Mouse (Mus musculus) hindbrain, embryonic 10.5 days (tissue): ENCODE measurements around the gene Fam198a. TPM values are rescaled to one million over a fixed set of nuclear protein-coding genes. Genes with fewer than 3 reads are reported as not detected.

ENCODE experiments used
- DNase-seq: peaks from one replicate; pipeline ENCODE4 v3.0.0-alpha.2; 2017; ENCODE audit warnings: low spot score
- H3K27ac ChIP-seq: fragments of 300-500 bp; sonication (generic); 2 replicates; pipeline ENCODE4 v1.5.1; 2016; ENCODE audit warnings: mild to moderate bottlenecking, moderate library complexity
- H3K27me3 ChIP-seq: fragments of 300-500 bp; sonication (generic); 2 replicates; pipeline ENCODE4 v1.6.1; 2016; ENCODE audit warnings: mild to moderate bottlenecking; ENCODE audit not compliant: poor library complexity, insufficient read depth, severe bottlenecking
- H3K36me3 ChIP-seq: fragments of 300-500 bp; sonication (generic); 2 replicates; pipeline ENCODE4 v1.6.1; 2016; ENCODE audit warnings: mild to moderate bottlenecking, moderate library complexity
- H3K4me1 ChIP-seq: fragments of 300-500 bp; sonication (generic); replicated peaks from 2 replicates; pipeline ENCODE4 v1.6.1; 2016; ENCODE audit warnings: mild to moderate bottlenecking
- H3K4me3 ChIP-seq: fragments of 300-500 bp; sonication (generic); 2 replicates; pipeline ENCODE4 v1.5.1; 2016; ENCODE audit warnings: mild to moderate bottlenecking, moderate library complexity
- H3K9me3 ChIP-seq: fragments of 300-500 bp; sonication (generic); 2 replicates; pipeline ENCODE4 v1.6.1; 2016; ENCODE audit warnings: mild to moderate bottlenecking, moderate library complexity
- WGBS: fragments of 180-500 bp; shearing (Covaris S2); methylation state at CpG from one replicate; pipeline ENCODE4 v1.1.7; 2016; 5-methylcytosine and 5-hydroxymethylcytosine counted together
- polyA plus RNA-seq: library from polyadenylated mRNA; unstranded; fragments of >200 nt; fragmentation: Nextera tagmentation; extraction: Ambion mirVana; gene quantifications from 2 replicates; pipeline ENCODE4 v1.2.1, GENCODE M21; 2016

The Fam198a gene
- polyA plus RNA-seq, 1 experiment from 2014 or later = 0.52 TPM

DNA sequence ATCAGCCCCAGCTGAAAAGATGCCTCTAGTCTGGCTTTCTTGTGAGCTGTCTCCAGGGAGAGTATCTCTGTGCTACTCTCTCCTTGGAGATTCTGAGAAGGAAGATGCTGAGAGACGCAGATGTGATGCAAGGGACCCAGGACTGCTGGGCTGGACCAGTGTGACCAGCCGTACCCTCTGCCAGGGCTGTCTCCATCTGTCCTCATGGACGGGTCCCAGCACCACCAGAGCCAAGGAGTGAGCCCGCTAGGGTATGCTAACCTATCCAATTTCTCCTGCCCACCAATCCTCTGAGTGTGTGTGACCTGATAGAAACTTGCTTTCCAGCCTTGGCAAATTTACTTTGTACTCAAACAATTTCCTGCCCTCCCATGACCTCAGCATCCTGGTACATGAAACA is 38.0 kb upstream of the Fam198a start:
- Histone ChIP-seq H3K4me3 (no peak overlapping the region), H3K36me3 (no peaks in the 10 kb centered on the region), H3K4me1 (0 out of 2 replicates have a peak, but pooled peaks cover under 1% of the 10 kb centered on the region), H3K27me3 (no peaks in the 10 kb centered on the region), H3K27ac (no peak overlapping the region), H3K9me3 (no peaks in the 10 kb centered on the region)
- no peak for DNase-seq
- WGBS = 86% methylated on average over 4 of the region's 4 CpGs

DNA sequence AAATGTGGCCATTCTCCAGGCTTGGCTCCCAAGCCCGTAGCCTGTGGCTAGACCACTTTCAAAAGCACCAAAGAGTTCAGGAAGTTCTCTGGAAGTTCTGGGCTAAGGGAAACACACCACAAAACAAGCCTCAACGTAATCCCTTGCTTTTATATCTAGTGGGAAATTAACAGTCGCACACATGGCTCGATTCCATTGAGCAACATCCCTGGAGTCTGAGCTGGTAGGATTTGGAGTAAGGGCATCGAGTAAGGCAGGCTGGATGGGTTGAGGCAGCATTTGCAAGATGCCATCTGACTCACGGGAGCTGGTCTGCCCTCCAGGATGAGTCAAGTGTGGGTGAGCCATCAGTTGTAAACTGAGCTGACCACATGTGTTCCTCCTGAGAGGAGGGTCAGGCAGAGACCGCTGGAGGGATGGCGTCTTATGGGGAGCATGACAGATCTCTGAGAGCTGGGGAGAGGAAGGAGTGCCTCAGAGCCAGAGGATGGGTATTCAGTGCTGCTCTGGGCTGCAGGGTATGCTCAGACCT is 36.5 kb upstream of the Fam198a start:
- WGBS = 88% methylated on average over 8 of the region's 8 CpGs

DNA sequence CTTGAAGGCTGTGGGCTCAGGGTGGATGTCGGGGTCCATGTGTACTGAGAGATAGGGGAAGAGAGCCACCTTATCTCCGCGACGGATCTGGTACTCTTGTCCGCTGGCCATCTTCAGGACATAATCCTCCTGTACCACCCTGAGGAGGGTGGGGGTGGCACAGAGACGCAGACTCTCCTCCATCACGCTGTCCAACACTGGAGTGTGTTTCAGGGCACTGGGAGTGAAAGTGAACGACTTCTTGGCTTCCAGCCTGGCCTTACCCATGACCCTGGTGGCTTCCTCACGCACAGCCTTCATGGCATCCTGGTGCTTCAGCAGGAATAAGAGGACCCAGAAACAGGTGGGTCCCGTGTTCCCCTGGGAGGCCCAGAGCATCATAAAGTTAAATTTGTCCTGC is 35.7 kb upstream of the Fam198a start:
- DNase-seq = no peak
- Histone ChIP-seq H3K36me3 (no peaks in the 10 kb centered on the region), H3K27ac (no peak overlapping the region), H3K27me3 (no peaks in the 10 kb centered on the region), H3K4me1 (0 out of 2 replicates have a peak, but pooled peaks cover 3% of the 10 kb centered on the region), H3K4me3 (no peak overlapping the region), H3K9me3 (no peaks in the 10 kb centered on the region)
- 93% methylated on average over 10 of the region's 10 CpGs for WGBS

More for the DNA sequence above, 36.5 kb upstream of the Fam198a start:
- Histone ChIP-seq H3K4me1 (0 out of 2 replicates have a peak, but pooled peaks cover 3% of the 10 kb centered on the region), H3K4me3 (no peak overlapping the region), H3K27ac (no peak overlapping the region), H3K36me3 (no peaks in the 10 kb centered on the region), H3K9me3 (no peaks in the 10 kb centered on the region), H3K27me3 (no peaks in the 10 kb centered on the region)
- DNase-seq = no peak

DNA sequence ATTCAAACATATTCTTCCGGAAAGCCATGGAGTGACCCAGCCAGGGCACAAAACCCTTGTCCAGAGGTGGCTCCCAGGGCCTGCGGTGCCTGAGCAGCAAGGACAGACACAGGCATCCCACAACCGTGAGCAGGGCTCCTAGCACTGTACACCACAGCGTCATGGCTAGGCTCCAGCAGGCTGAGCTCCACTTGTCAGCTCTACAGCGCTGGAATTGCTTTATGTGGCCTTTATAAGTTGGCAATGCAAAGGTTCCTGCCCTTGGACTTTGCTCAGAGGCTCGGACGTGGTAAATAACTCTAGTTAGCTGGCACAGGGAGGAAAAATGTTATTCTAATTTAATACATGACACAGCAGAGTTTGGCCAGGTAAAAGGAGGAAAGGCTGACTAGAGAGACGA is 34.7 kb upstream of the Fam198a start, which contains the start of gene Cyp8b1:
Gene Cyp8b1, minus strand, starts transcription at position 204 of the 400 bp plus-strand sequence.
- Histone ChIP-seq H3K4me1 (0 out of 2 replicates have a peak, but pooled peaks cover 3% of the 10 kb centered on the region), H3K4me3 (no peak within 1 kb of the TSS), H3K27ac (no peak within 1 kb of the TSS), H3K9me3 (no peaks in the 10 kb centered on the region), H3K27me3 (no peaks in the 10 kb centered on the region), H3K36me3 (no peaks in the 10 kb centered on the region)
- DNase-seq = no peak
- WGBS = 84% methylated on average over 8 of the region's 8 CpGs

DNA sequence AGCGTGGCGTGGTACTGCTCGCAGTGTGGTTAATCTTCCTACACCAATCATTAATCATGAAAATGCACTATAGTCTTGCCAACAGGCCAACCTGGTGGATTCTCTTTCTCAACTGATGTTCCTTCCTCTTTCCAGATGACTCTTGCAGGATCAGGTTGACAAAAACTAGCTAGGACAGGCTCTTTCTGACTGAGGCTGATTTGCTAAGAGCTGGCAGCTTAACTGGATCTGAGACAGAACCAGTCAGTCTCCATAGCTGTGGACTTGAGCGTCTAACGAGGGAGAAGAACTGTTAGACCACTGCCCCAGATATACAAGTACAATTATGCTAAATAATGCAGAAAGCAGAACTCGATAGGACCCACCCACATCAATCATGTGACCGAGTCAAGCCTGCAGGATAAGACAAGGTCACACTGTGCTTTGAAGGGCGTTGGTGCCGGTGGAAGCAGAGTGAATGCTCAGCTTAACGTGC is 31.7 kb upstream of the Fam198a start:
- H3K4me3 ChIP-seq = no peak overlapping the region
- WGBS = 85% methylated on average over 10 of the region's 10 CpGs
- H3K36me3 ChIP-seq = no peaks in the 10 kb centered on the region
- DNase-seq = no peak
- H3K27me3 ChIP-seq = no peaks in the 10 kb centered on the region
- no peaks in the 10 kb centered on the region for H3K9me3 ChIP-seq
- no peak overlapping the region for H3K27ac ChIP-seq
- H3K4me1 ChIP-seq = 0 out of 2 replicates have a peak, but pooled peaks cover 3% of the 10 kb centered on the region

DNA sequence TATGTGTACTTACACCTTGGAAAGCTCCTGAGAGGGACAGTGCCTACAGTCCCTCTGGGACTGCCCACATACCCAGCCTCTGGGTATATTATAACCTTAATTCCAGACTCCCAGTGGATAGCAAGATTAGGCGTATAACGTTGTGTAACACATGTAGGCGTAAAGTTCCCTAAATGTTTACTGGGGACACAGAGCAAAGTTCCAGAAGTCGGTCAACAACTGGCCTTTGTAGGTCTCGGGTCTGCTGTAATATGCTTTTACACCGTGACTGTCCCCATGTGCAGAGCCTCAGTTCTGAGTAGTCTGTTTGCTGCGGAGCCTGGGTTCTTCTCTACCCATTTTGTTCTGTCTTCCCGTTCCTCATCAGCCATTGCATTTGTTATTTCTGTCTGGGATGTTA is 27.3 kb upstream of the Fam198a start:
- WGBS = 86% methylated on average over 8 of the region's 8 CpGs
- no peaks in the 10 kb centered on the region for H3K36me3 ChIP-seq
- H3K4me3 ChIP-seq = no peak overlapping the region
- no peaks in the 10 kb centered on the region for H3K9me3 ChIP-seq
- H3K4me1 ChIP-seq = 0 out of 2 replicates have a peak, but pooled peaks cover 7% of the 10 kb centered on the region
- no peaks in the 10 kb centered on the region for H3K27me3 ChIP-seq
- no peak for DNase-seq
- H3K27ac ChIP-seq = no peak overlapping the region

DNA sequence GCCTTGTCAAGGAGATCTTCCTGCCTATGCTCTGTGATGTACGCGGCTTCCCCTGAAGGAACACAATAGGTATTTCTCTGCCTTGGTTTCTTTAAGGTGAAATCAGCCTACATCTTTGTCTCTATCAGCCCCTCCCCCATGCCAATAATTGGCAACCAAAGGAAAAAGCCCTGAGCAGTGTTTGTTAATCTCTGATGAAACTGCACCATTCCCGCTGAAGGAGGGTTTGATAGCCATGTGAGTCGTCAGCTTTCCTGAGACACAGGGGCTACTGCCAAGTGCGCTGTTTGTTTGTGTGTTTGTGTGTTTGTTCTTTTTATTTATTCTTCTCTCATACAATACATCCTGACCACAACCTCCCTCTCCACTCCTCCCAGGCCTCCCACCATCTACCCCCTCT is 26.9 kb upstream of the Fam198a start:
- H3K4me1 ChIP-seq = 0 out of 2 replicates have a peak, but pooled peaks cover 7% of the 10 kb centered on the region
- no peak overlapping the region for H3K27ac ChIP-seq
- 87% methylated on average over 5 of the region's 5 CpGs for WGBS
- H3K36me3 ChIP-seq = no peaks in the 10 kb centered on the region
- no peak overlapping the region for H3K4me3 ChIP-seq
- DNase-seq = no peak
- no peaks in the 10 kb centered on the region for H3K27me3 ChIP-seq
- H3K9me3 ChIP-seq = no peaks in the 10 kb centered on the region

DNA sequence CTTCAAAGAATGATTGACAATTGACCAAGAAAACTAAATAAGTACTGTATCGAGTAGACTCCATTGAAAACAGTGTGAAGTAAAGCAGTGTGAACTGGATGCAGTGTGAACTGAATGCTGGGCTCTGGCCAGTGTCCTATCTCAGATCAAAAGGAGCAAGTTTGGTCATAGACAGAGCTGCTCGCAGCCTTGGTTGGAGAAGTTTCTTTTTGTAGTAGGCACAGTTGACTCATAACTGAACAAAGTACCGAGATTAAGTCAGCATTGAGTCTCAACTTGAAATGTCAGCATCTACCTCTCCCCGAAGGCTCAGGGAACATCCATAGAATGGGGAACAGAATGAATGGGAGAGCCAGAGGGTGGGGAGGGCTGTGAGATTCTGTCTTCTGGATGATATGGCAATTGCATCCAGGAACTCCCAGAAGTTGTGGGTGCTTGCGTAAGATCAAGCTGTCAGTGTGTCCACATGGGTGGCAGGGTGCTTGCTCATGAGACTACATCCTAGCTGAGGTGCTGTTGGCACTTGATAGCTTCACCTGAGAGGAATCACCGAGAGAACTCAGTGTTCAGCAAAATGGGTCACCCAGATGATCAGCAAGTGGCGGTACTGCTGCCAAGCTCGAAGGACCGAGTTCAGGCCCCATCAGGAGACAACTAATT is 25.8 kb upstream of the Fam198a start:
- no peaks in the 10 kb centered on the region for H3K27me3 ChIP-seq
- H3K4me1 ChIP-seq = 0 out of 2 replicates have a peak, but pooled peaks cover 7% of the 10 kb centered on the region
- no peaks in the 10 kb centered on the region for H3K36me3 ChIP-seq
- WGBS = 90% methylated on average over 9 of the region's 9 CpGs
- H3K4me3 ChIP-seq = no peak overlapping the region
- no peak overlapping the region for H3K27ac ChIP-seq
- no peaks in the 10 kb centered on the region for H3K9me3 ChIP-seq
- no peak for DNase-seq

DNA sequence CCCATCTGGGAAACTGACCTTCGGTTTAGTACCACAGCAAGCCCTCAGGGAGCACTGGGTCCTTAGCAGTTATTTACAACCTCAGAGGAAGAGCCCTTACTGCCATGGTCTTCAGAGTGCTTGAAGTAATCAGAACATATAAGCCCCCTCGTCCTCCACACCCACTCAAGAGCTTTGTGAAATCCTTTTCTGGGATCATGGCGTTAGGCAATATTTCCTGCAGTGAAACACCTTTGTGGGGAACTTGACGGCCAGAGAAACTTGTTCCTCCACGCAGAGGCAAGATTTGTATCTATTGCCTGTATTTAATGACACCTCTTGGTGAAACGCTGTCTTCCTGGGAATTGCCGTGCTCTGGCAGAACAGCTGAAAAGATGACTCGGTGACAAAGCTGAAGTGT is 24.8 kb upstream of the Fam198a start:
- H3K27ac ChIP-seq = no peak overlapping the region
- H3K4me1 ChIP-seq = 0 out of 2 replicates have a peak, but pooled peaks cover 7% of the 10 kb centered on the region
- H3K9me3 ChIP-seq = no peaks in the 10 kb centered on the region
- H3K4me3 ChIP-seq = no peak overlapping the region
- H3K36me3 ChIP-seq = no peaks in the 10 kb centered on the region
- no peaks in the 10 kb centered on the region for H3K27me3 ChIP-seq
- 85% methylated on average over 8 of the region's 8 CpGs for WGBS
- DNase-seq = no peak

DNA sequence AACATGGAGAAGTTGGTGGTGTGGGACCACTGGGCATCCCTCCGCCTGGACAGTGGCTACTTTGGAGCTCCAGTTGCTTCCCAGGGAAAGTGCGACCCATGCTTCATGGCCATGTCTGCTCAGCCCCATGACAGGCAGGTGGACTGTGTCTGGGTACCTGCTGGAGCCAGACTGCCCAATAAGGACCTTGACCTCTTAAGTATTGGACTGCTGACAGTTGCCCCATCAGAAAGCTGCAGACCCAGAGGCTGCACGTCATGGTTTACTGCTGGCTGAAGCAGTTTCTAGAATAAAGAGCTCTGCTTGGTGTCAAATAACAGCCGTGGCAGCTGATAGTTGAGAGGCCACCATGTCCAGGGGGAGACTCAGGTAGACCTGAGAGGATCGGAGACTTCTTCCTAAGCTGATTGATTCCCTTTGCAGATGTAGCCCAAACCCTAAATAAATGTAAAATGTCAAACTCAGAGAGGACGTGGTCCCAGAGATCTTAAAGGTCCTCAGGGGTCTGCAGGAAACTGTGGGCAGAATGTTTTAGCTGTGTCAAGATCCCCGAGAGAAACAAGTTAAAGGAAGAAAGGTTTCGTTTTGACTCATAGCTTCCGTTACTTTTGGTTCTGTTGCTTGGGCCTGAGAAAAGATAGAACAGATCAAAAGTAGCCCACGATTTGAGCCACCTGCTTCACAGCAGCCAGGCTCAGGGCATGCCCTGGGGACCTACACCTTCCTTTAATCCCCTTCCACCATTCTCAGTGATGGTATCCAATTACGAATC is 24.0 kb upstream of the Fam198a start:
- Histone ChIP-seq H3K4me3 (no peak overlapping the region), H3K9me3 (no peaks in the 10 kb centered on the region), H3K27ac (no peak overlapping the region), H3K4me1 (0 out of 2 replicates have a peak, but pooled peaks cover 7% of the 10 kb centered on the region), H3K36me3 (no peaks in the 10 kb centered on the region), H3K27me3 (no peaks in the 10 kb centered on the region)
- 66% methylated on average over 11 of the region's 11 CpGs for WGBS
- no peak for DNase-seq

DNA sequence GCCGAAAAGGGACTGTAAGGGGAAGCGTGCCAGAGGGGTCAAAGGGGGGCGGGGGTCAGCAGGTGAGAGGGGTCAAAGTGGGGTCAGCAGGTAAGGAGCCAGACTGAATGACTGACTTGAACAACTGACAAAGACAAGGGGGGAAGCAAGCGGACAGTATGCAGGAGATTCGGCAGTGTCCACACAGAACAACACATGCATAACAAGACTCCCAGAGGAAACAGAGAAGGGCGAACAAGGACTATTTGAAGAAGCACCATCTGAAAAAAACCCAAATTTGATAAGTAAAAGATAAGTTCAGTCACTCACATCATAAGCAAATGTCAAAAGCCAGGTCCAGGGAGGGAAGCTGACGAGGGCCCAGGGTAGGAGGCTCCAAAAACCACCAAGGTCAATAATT is 23.1 kb upstream of the Fam198a start:
- no peak overlapping the region for H3K27ac ChIP-seq

DNA sequence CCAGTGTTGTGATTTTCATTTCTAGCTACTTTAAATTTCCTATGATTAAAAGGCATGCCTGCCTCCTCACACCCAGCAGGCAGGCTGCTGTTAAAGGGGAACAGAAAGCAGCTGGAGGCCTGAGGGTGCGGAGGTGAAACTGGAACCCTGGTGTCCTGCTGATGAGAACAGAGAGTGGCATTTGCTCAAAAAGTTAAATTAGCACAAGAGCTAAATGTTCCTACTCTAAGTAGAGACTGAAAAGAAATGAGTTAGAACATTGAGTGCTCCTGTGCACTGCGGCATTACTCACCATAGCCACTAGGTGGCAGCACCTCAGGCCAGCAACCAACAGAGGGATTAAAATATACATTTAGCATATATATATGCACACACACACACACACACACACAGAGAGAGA is 22.3 kb upstream of the Fam198a start:
- peak; percentile 49 for DNase-seq
- 19% methylated on average over 2 of the region's 2 CpGs for WGBS
- H3K27ac ChIP-seq = no peak overlapping the region

More for the DNA sequence above, 23.1 kb upstream of the Fam198a start:
- Histone ChIP-seq H3K27me3 (no peaks in the 10 kb centered on the region), H3K4me3 (no peak overlapping the region), H3K9me3 (no peaks in the 10 kb centered on the region), H3K4me1 (0 out of 2 replicates have a peak, but pooled peaks cover 7% of the 10 kb centered on the region), H3K36me3 (no peaks in the 10 kb centered on the region)
- no peak for DNase-seq
- 81% methylated on average over 7 of the region's 7 CpGs for WGBS

DNA sequence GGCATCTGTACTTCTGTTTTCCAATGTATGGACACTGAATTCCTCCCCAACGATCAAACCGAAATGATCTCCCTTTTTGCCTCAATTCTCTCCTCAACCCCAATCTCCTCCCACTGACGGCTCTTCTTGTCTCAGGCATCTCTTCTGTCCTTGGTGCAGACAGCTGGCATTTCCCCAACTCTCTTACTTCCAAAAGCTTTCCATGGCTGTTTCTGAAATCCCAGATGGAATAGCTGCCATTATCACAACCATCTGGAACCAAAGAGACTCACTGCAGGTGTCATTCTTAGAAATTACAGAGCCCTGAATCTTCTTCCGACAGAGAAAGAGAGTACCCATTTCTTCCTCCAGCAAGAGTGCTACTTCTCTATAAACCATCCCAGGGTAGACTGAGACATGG is 15.9 kb upstream of the Fam198a start:
- no peak for DNase-seq
- Histone ChIP-seq H3K9me3 (no peaks in the 10 kb centered on the region), H3K27me3 (no peaks in the 10 kb centered on the region), H3K27ac (no peak overlapping the region), H3K4me3 (no peak overlapping the region), H3K36me3 (peaks cover 2% of the 10 kb centered on the region; the same call in 1 of the 2 replicates), H3K4me1 (peaks cover 10% of the 10 kb centered on the region)
- WGBS = 86% methylated on average over 4 of the region's 4 CpGs

More for the DNA sequence above, 22.3 kb upstream of the Fam198a start:
- no peaks in the 10 kb centered on the region for H3K9me3 ChIP-seq
- no peaks in the 10 kb centered on the region for H3K27me3 ChIP-seq
- H3K4me3 ChIP-seq = no peak overlapping the region
- H3K36me3 ChIP-seq = no peaks in the 10 kb centered on the region
- H3K4me1 ChIP-seq = 0 out of 2 replicates have a peak, but pooled peaks cover 7% of the 10 kb centered on the region
